Mouse (Mus musculus) myocyte (in vitro differentiated cells): ENCODE results near the gene Ifi47. TPM values are rescaled to one million over a fixed set of nuclear protein-coding genes. Genes with fewer than 3 reads are reported as not detected.

Experiments
- H3K27me3 ChIP-seq: one replicate; pipeline ENCODE4 v1.6.1; 2011; ENCODE audit not compliant: control insufficient read depth, insufficient read depth, insufficient read length
- H3K36me3 ChIP-seq: one replicate; pipeline ENCODE4 v1.6.1; 2011; ENCODE audit not compliant: control insufficient read depth, insufficient read depth
- H3K4me2 ChIP-seq: one replicate; pipeline ENCODE4 v1.6.1; 2011; ENCODE audit warnings: low read depth, control low read depth
- H3K4me3 ChIP-seq: one replicate; pipeline ENCODE4 v1.5.1; 2011; ENCODE audit warnings: mild to moderate bottlenecking, control low read depth, moderate library complexity
- H3K79me2 ChIP-seq: one replicate; pipeline ENCODE4 v1.6.1; 2011; ENCODE audit not compliant: control insufficient read depth, insufficient read depth
- H3ac ChIP-seq: one replicate; pipeline ENCODE4 v1.6.1; 2011; ENCODE audit not compliant: control insufficient read depth, insufficient read length
- CEBPB ChIP-seq: IDR thresholded peaks from 2 replicates; pipeline ENCODE4 v1.6.1; 2011; ENCODE audit warnings: mild to moderate bottlenecking, moderate library complexity; ENCODE audit not compliant: poor library complexity, insufficient read depth, severe bottlenecking
- E2F4 ChIP-seq: IDR thresholded peaks from one replicate; pipeline ENCODE4 v1.6.1; 2011; ENCODE audit warnings: mild to moderate bottlenecking, control low read depth, moderate library complexity; ENCODE audit not compliant: insufficient read depth
- MAX ChIP-seq: IDR thresholded peaks from one replicate; pipeline ENCODE4 v1.6.1; 2011; ENCODE audit warnings: low read depth, mild to moderate bottlenecking, control low read depth
- MYOD1 ChIP-seq, 3 experiments: IDR thresholded peaks; one replicate each; pipeline ENCODE4 v1.6.1; 2011; ENCODE audit warnings: control low read depth in 2 of 3, low read depth in 2 of 3, mild to moderate bottlenecking in 2 of 3, moderate library complexity in 1 of 3; ENCODE audit not compliant: insufficient read length in 2 of 3, control insufficient read depth in 1 of 3
- MYOG ChIP-seq, 3 experiments: IDR thresholded peaks; one replicate each; pipeline ENCODE4 v1.6.1; 2011; ENCODE audit warnings: control low read depth in 2 of 3, low read depth in 2 of 3, mild to moderate bottlenecking in 2 of 3; ENCODE audit not compliant: insufficient read length in 2 of 3, control insufficient read depth in 1 of 3, insufficient read depth in 1 of 3
- POLR2A ChIP-seq: IDR thresholded peaks from one replicate; pipeline ENCODE4 v1.6.1; 2011; ENCODE audit warnings: low read depth, mild to moderate bottlenecking, control low read depth, moderate library complexity; ENCODE audit not compliant: insufficient read length
- POLR2AphosphoS2 ChIP-seq: IDR thresholded peaks from one replicate; pipeline ENCODE4 v1.6.1; 2011; ENCODE audit warnings: low read depth, control low read depth; ENCODE audit not compliant: insufficient read length
- REST ChIP-seq: IDR thresholded peaks from one replicate; pipeline ENCODE4 v1.6.1; 2011; ENCODE audit warnings: mild to moderate bottlenecking, control low read depth, moderate library complexity; ENCODE audit not compliant: insufficient read depth, insufficient read length
- SRF ChIP-seq: IDR thresholded peaks from one replicate; pipeline ENCODE4 v1.6.1; 2011; ENCODE audit warnings: low read depth; ENCODE audit not compliant: control insufficient read depth, insufficient read length
- TCF12 ChIP-seq: IDR thresholded peaks from one replicate; pipeline ENCODE4 v1.6.1; 2011; ENCODE audit warnings: mild to moderate bottlenecking, control low read depth; ENCODE audit not compliant: poor library complexity, insufficient read depth, severe bottlenecking
- TCF3 ChIP-seq: IDR thresholded peaks from one replicate; pipeline ENCODE4 v1.6.1; 2011; ENCODE audit warnings: low read depth, control low read depth; ENCODE audit not compliant: insufficient read length
- USF1 ChIP-seq: IDR thresholded peaks from one replicate; pipeline ENCODE4 v1.6.1; 2011; ENCODE audit warnings: low read depth, mild to moderate bottlenecking, control low read depth, moderate library complexity
- polyA plus RNA-seq: library from polyadenylated mRNA; unstranded; fragments of >200 nt; fragmentation: generic; extraction: Trizol; gene quantifications from one replicate; pipeline ENCODE4 v1.2.1, GENCODE M21; 2012; ENCODE audit warnings: missing spikeins

Gene Ifi47
- polyA plus RNA-seq, 1 experiment = 1.00 TPM

DNA sequence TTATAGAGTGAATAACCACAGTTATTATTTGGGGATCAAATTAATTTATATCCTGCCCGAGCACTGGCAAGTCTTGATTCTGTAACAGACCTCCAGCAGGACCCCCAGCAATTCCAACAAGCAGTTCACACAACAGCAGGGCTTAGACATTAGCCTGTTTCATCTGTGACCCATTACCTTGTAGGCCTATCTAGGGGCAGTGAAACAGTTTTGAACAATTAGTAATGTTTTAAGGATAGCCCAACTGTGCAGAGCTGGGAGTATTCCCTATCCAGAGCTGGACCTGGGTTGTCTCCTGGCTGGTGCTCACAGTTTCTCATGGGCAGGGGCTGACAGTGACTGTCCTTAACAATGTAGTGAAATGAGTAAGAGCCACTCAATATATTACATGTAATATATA lies 625 bp downstream of the Ifi47 start:
- Histone ChIP-seq H3K4me3 (no peak overlapping the region), H3K79me2 (no peaks in the 10 kb centered on the region), H3K36me3 (no peaks in the 10 kb centered on the region), H3K27me3 (no peaks in the 10 kb centered on the region), H3ac (no peak overlapping the region), H3K4me2 (peak overlapping the region; percentile 61)
- TF ChIP-seq USF1 (no peak), CEBPB (no peak), POLR2AphosphoS2 (no peak), MYOD1 (IDR thresholded peaks at IDR 0.05; ENCODE audit: control insufficient read depth in 1 of 3, insufficient read length in 2 of 3, low read depth in 2 of 3) (no peak), E2F4 (no peak)

DNA sequence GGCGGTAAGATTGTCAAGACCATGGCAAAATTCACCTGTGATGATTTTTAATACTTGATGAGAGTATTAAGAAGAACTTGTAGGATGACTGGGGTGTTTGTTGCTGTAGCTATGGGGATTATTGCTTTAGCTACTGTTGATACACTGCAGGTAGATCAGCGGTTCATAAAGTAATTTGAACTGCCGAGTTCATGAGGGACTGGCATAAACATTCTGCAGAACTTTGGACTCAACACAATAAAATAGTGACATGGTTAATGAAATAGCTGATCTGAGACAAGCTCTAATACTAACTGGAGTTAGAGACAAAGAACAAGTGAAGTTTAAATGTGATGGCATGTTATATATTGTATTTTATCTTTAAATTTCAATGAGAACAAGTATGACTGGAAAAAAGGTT lies 2.3 kb downstream of the Ifi47 start:
- H3K27me3 ChIP-seq = no peaks in the 10 kb centered on the region
- H3K4me3 ChIP-seq = no peak overlapping the region
- no peaks in the 10 kb centered on the region for H3K79me2 ChIP-seq
- no peak overlapping the region for H3K4me2 ChIP-seq
- no peaks in the 10 kb centered on the region for H3K36me3 ChIP-seq
- no peak for TF ChIP-seq TCF12
- no peak for TF ChIP-seq TCF3
- TF ChIP-seq MYOG (IDR thresholded peaks at IDR 0.05; ENCODE audit: control insufficient read depth in 1 of 3, insufficient read depth in 1 of 3, insufficient read length in 2 of 3, low read depth in 2 of 3) = no peak
- no peak for TF ChIP-seq POLR2AphosphoS2
- TF ChIP-seq SRF = no peak
- TF ChIP-seq E2F4 = no peak
- no peak for TF ChIP-seq MYOD1 (IDR thresholded peaks at IDR 0.05; ENCODE audit: control insufficient read depth in 1 of 3, insufficient read length in 2 of 3, low read depth in 2 of 3)
- no peak for TF ChIP-seq USF1
- no peak for TF ChIP-seq REST
- H3ac ChIP-seq = no peak overlapping the region

DNA sequence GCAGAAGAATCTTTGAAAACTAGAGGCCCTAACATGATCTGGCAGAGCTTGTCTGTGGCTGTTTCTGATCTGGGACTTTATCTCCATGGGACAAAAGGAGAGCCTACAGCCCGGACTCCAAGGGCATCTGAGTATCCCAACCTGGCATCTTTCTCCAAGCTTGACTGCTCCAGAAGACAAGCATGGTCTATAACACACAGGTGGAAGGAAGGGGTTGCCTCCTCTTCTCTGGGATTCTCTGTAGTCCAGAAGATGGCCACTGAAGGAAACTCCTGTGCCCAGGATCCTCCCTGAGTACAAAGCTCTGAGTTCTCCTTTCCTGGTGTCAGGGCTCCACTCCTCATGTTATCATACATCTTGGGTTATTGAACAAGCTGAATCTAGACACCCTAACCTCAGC lies 4.2 kb downstream of the Ifi47 start:
- Histone ChIP-seq H3K4me3 (no peak overlapping the region), H3K4me2 (no peak overlapping the region), H3K79me2 (no peaks in the 10 kb centered on the region), H3K27me3 (no peaks in the 10 kb centered on the region), H3K36me3 (no peaks in the 10 kb centered on the region), H3ac (no peak overlapping the region)
- TF ChIP-seq POLR2A = no peak
- no peak for TF ChIP-seq CEBPB
- no peak for TF ChIP-seq MYOG (IDR thresholded peaks at IDR 0.05; ENCODE audit: control insufficient read depth in 1 of 3, insufficient read depth in 1 of 3, insufficient read length in 2 of 3, low read depth in 2 of 3)
- TF ChIP-seq TCF3 = no peak
- TF ChIP-seq MYOD1 (IDR thresholded peaks at IDR 0.05; ENCODE audit: control insufficient read depth in 1 of 3, insufficient read length in 2 of 3, low read depth in 2 of 3) = no peak
- no peak for TF ChIP-seq USF1
- no peak for TF ChIP-seq TCF12
- no peak for TF ChIP-seq SRF
- no peak for TF ChIP-seq REST
- no peak for TF ChIP-seq E2F4
- no peak for TF ChIP-seq POLR2AphosphoS2
- TF ChIP-seq MAX = no peak

DNA sequence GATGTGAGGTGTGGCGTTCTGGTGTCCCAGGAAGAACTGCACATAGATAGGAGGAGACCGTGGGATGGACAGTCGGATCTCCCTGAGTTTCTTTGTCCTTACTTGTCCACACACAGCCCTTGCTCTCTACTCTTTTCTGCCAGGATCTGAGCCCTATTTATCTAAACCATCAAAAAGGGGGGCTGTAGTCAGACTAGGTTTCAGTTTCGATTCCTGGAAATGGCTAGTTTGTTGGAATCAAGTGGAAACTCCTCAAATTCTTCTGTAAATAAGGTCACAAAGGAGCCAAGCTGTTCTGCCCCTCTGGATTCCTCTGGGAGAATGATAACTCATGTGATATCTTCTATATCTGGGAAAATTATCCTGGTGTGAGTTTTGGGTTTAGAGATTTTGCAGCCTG lies 5.0 kb downstream of the Ifi47 start:
- H3K27me3 ChIP-seq = no peaks in the 10 kb centered on the region
- no peaks in the 10 kb centered on the region for H3K79me2 ChIP-seq
- TF ChIP-seq MYOG (IDR thresholded peaks at IDR 0.05; ENCODE audit: control insufficient read depth in 1 of 3, insufficient read depth in 1 of 3, insufficient read length in 2 of 3, low read depth in 2 of 3) = no peak
- H3ac ChIP-seq = no peak overlapping the region
- no peaks in the 10 kb centered on the region for H3K36me3 ChIP-seq
- peak overlapping the region; percentile 54 for H3K4me2 ChIP-seq
- no peak overlapping the region for H3K4me3 ChIP-seq

GRCm38 (mm10) chr11:49081886-49082285 lies 5.5 kb downstream of the Ifi47 start:
- H3K36me3 ChIP-seq = no peaks in the 10 kb centered on the region
- no peak overlapping the region for H3ac ChIP-seq
- TF ChIP-seq MAX (no peak), POLR2AphosphoS2 (no peak), REST (no peak), TCF3 (no peak), CEBPB (no peak), MYOG (IDR thresholded peaks at IDR 0.05; ENCODE audit: control insufficient read depth in 1 of 3, insufficient read depth in 1 of 3, insufficient read length in 2 of 3, low read depth in 2 of 3) (no peak), USF1 (no peak), TCF12 (no peak)
- no peak overlapping the region for H3K4me2 ChIP-seq
- no peaks in the 10 kb centered on the region for H3K27me3 ChIP-seq
- H3K4me3 ChIP-seq = no peak overlapping the region
- H3K79me2 ChIP-seq = no peaks in the 10 kb centered on the region

GRCm38 (mm10) chr11:49083146-49083545 lies 6.8 kb downstream of the Ifi47 start:
- Histone ChIP-seq H3K4me3 (no peak overlapping the region), H3K36me3 (no peaks in the 10 kb centered on the region), H3ac (no peak overlapping the region), H3K4me2 (no peak overlapping the region), H3K27me3 (no peaks in the 10 kb centered on the region), H3K79me2 (no peaks in the 10 kb centered on the region)
- TF ChIP-seq TCF12 = no peak
- TF ChIP-seq USF1 = no peak
- no peak for TF ChIP-seq MYOD1 (IDR thresholded peaks at IDR 0.05; ENCODE audit: control insufficient read depth in 1 of 3, insufficient read length in 2 of 3, low read depth in 2 of 3)
- no peak for TF ChIP-seq MAX
- no peak for TF ChIP-seq POLR2A
- no peak for TF ChIP-seq MYOG (IDR thresholded peaks at IDR 0.05; ENCODE audit: control insufficient read depth in 1 of 3, insufficient read depth in 1 of 3, insufficient read length in 2 of 3, low read depth in 2 of 3)
- no peak for TF ChIP-seq REST
- TF ChIP-seq E2F4 = no peak
- TF ChIP-seq SRF = no peak
- TF ChIP-seq POLR2AphosphoS2 = no peak
- TF ChIP-seq CEBPB = no peak
